Mouse (Mus musculus): ENCODE results near the gene Clcnkb.

Clcnkb gene

GRCm38 (mm10) chr4:141405314-141405622 lies 10.5 kb downstream of the Clcnkb start:
- DNase-seq (ENCODE audit: low read depth, low spot score): no peak

- DNase-seq (ENCODE audit: low read depth, low spot score): peak; percentile 54
These were observed 11.1 kb downstream of the Clcnkb start for GRCm38 (mm10) chr4:141404518-141405313.

DNA sequence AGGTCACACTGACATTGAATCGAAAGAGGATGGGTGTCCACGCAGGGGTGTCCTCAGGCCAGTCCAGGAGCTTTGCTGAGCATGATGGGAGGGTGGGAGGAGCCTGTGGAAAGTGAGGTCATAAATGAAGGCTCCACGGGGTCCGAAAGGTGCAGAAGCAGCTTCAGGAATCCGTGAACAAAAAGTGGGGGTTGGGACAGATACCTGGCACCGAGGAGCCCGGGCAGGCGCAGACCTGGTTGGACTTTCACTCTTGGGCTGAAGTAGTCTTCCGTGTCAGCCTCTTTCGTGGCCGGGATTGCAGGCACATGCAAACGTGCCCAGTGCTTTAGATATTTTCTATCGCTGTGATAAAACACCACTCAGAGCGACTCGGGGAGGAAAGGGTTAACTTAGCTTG lies 15.6 kb downstream of the Clcnkb start:
- no peak for DNase-seq (ENCODE audit: low read depth, low spot score)

DNA sequence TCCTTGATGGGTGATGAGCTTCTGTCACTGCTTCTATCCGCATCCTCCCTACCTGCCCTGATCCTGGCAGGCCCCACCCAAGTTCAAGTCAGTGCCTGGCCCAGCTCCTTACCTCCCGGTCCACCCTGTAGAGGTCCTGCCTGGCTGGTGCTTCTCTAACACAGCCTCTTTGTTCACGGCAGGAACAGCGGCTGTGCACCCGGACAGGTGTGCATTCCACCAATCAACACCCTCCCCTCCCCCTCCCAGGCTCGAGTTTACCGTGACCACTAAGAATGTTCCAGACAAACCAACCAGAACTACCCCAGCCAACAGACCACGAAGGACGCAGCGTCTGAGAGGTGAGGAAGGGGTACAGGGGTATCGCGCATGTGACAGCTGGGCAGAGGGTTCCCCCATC lies 17.3 kb downstream of the Clcnkb start, which contains the start of gene Clcnka:
TSS of gene Clcnka (minus strand) at position 180 of the 400 bp plus-strand sequence.
- DNase-seq (ENCODE audit: low read depth, low spot score): no peak

DNA sequence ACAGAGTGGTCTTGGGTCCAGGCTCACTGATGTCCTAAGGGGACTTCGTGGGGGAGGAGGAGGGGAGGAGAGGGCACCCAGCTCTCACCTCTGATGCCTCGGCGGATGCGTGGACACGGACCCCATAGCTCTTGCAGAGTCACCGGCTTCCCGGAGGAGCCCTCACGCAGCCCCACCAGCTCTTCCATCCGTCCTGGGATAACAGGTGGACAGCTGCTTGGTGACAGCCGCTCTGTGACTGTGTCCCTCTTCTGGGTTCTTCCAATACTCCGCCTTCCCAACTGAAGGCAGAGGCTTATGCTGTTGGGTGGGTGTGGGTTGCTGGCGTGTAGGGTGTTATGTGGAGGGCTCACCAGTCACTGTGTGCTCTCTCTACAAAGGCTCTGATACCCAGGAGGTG lies 18.0 kb downstream of the Clcnkb start:
- DNase-seq (ENCODE audit: low read depth, low spot score): no peak

- DNase-seq (ENCODE audit: low read depth, low spot score): no peak
These were observed 21.1 kb downstream of the Clcnkb start for GRCm38 (mm10) chr4:141394751-141395150.

DNA sequence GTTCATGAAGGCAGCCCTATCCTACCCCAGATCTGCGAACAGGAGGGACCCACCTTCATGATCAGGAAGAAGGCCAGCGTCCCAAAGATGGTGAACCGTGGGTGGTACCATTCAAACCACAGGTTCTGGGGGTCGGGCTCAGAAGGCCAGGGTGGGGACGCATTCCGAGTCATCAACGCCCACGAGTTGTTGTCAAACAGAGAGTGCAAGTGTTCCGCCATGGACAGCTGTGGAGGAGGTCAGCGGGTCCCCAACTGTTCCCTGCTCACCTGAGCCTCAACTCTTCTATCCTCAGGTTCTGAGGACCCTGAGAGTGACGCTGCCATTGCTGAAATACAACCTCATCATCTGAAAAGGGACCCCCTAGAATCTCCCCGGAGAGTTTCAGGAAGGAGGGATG lies 24.5 kb downstream of the Clcnkb start:
- DNase-seq (ENCODE audit: low read depth, low spot score): no peak

DNA sequence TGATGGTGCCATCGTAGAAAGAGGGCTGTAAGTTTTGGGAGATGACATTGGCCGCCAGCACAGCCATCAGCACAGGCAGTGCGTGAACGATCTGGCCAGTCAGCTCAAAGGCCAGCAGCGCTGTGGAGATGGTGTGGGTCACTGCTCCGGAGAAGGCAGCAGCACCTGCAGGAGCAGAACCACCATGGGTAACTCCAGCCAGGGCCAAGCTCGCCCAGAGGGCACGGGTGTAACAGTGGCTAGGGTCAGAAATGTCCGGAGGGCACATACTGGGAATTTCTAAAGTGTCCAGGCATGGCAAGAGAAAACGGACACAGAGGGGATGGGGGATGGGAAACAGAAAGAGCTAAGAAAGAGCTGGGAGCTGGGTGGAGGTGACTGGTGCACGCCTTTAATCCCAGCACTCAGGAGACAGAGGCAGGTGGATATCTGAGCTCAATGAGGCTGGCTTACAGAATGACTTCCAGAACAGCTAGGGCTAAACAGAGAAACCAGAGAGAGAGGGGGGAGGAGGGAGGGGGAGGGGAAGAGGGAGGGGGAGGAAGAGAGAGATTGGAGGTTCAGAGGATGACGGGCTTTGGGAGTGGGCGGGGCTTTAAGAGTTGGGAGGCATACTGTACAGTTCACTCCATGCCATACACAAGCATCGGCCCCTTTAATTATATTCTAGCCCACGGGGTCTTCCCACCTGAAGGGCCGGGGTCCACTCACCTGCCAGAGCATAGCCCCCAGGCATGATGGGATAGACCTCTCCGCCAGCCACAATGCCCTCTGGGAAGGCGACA lies 26.3 kb downstream of the Clcnkb start:
- no peak for DNase-seq (ENCODE audit: low read depth, low spot score)

- DNase-seq (ENCODE audit: low read depth, low spot score): no peak
These were observed 27.9 kb downstream of the Clcnkb start for GRCm38 (mm10) chr4:141387933-141388332.

DNA sequence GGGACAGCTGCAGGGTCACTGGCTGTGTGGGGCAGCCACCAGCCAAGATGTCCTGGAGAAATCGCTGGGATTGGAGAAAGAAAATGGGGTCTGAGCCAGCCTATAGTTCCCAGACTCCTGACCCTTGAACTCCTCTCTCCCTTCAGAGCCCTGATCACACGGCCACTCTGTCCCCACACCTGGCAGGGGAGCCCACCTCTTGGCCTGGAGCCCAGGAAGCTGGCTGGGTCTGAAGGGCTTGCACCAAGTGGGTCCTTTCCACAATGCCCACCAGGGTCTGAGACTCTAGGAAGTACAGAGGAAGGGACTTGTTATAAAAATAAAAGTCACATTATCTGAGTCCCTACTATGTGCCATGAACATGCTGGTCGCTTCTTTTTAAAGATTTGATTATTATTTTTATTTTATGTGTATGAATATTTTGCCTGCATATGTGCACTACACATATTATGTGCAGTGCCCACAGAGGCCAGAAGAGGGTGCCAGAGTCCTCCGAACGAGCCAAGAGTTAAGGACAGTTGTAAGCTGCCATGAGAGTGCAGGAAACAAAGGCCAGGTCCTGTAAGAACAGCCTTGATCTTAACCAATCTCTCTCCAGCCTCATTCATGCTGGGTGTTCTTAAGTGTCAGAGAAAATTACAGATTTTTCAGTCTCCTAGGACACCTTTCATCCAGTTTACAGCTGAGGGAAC lies 28.6 kb downstream of the Clcnkb start:
- no peak for DNase-seq (ENCODE audit: low read depth, low spot score)

- no peak for DNase-seq (ENCODE audit: low read depth, low spot score)
These were observed 29.7 kb downstream of the Clcnkb start for GRCm38 (mm10) chr4:141386150-141386549.

DNA sequence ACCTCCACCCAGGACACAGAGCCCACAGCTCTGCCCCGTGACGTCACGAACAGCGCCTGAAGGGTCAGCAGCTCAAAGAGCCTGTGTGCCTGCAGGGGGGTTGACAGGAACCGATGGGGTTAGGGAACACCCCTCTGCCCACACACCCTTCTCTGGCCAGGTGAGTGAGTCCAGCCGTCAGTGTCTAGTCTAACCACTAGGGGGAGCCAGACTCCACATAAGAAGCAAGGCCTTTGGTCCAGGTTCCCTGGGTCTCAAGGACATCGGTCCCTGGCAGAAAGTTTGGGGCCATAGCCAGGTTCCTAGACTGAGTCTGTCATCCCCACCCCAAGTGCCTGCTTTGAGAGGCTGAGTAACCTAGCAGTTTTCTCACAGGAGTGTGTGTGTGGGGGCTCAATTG lies 30.5 kb downstream of the Clcnkb start:
- DNase-seq (ENCODE audit: low read depth, low spot score): no peak

DNA sequence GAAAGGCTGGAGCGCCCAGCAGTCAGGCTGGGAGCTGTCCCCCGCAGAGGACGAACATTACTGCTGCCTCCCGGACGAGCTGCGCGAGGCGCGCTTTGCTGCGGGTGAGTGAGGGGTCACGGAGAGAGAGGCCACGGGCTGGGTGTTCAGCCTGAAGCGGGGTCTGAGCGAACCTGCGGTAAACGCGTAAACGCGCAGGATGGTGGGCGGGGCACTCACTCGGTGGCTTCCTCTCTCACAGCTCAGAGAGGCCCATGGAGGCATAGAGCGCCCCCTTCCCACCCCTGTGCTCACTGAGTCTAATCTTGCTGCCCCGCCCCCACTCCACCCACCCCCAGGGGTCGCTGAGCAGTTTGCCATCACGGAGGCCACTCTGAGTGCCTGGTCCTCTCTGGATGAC lies 33.4 kb downstream of the Clcnkb start:
- DNase-seq (ENCODE audit: low read depth, low spot score): no peak

GRCm38 (mm10) chr4:141379674-141380073 lies 36.1 kb downstream of the Clcnkb start:
- no peak for DNase-seq (ENCODE audit: low read depth, low spot score)

- DNase-seq (ENCODE audit: low read depth, low spot score): no peak
These were observed 43.4 kb downstream of the Clcnkb start for GRCm38 (mm10) chr4:141372426-141372825.

GRCm38 (mm10) chr4:141367997-141368791 lies 47.6 kb downstream of the Clcnkb start, which contains the start of gene Fam131c:
Fam131c (plus strand) TSS chr4:141368220.
- no peak for DNase-seq (ENCODE audit: low read depth, low spot score)

DNA sequence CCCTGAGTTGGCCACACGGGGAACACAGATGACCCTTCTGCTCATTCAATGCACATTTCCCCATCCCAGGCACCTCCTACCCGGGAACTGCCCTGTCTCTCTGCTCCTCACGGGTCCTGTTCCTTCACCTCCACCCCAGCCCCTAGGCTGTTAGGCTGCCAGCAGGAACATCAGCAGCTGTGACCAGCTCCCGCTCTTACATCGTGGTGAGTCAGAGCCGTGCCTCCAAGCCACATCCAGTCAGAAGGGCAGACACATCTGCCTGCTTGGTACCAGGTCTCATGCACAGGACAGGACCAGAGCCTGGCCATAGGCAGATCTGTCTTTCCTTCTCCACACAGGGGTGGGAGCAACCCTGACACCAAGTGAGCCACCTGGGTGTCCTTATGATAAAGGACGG lies 49.9 kb downstream of the Clcnkb start:
- DNase-seq (ENCODE audit: low read depth, low spot score): no peak

GRCm38 (mm10) chr4:141365126-141365525 lies 50.7 kb downstream of the Clcnkb start:
- no peak for DNase-seq (ENCODE audit: low read depth, low spot score)

- DNase-seq (ENCODE audit: low read depth, low spot score): peak; percentile 57
These were observed 52.8 kb downstream of the Clcnkb start for GRCm38 (mm10) chr4:141362937-141363548.

DNA sequence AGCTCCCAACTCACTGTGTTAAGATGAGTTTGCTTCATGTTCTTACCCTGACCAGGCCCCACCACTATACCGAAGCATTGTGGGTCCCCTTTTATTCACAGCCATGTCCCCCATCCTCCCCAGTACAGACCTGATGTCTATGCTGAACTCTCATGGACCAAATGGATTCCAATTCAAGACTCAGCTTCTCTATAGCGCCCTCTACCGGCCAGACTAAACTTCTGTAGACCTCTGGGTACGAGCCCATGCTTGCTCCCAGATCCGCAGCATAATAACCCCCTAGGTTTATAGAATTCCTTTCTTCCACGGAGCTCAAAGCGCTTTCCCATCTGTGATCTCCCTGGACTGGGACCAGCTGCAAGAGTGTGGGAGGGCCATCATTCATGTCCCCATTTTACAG lies 55.0 kb downstream of the Clcnkb start:
- no peak for DNase-seq (ENCODE audit: low read depth, low spot score)

DNA sequence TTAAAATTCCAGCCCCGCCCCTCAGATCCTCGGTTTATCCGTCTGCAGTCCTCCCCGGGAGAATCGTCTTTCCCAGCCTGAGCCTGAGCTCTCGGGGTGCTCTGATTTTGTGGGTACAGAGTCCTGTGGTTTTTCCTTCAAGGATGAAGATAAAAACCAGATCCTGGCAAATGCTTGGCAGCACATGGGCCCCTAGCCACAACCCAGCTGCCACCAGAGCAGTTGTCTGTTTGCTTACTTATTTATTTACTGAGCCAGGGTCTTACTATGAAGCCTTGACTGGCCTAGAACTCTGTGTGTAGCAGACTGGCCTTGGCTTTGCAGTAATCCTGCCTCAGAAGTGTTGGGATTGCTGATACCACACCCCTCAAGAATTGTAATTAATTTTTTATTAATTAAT lies 56.6 kb downstream of the Clcnkb start:
- no peak for DNase-seq (ENCODE audit: low read depth, low spot score)
